28 mouse cellular contexts compared by ENCODE assay signal in the genomic region with DNA sequence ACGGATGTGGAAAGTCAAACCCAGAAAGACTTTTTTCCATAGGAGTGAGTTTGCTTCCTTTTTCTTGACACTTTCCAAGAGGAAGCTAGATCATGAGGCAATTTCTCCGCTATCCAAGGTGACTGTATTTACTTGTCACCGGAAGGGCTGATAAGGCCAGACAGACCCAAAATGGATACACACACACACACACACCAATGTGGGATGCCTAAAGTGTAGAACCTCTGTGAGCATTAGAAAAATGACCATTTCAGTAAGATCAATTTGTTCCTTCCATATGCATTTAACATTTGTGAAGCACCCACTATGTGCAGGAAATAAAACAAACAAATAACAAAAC. TPM values are rescaled to one million over a fixed set of nuclear protein-coding genes. Genes with fewer than 3 reads are reported as not detected.
DNase-seq lines count a peak whose midpoint lies in the region; ATAC-seq and TF ChIP-seq lines count a peak whose summit lies in the region.
"Had no signal": no experiment of that assay in that cellular context is flagged by ENCODE, and none has a peak within 500 bp of the region (broad histone marks: within the 10 kb centered on the region; RNA-seq: fewer than 3 reads in every experiment).

No protein-coding gene starts in this region.

- peak overlapping the region; percentile 73 to 93 for H3K4me3 ChIP-seq in heart, embryonic 14.5 days (ENCODE audit: control insufficient read depth in 1 of 2, insufficient read depth in 1 of 2, low read depth in 1 of 2, low read length in 2 of 2)
- H3K4me3 ChIP-seq in lung, embryonic 14.5 days (ENCODE audit: low read depth, low read length), result peak overlapping the region; percentile 11; the same call in 1 of the 2 replicates
- peak overlapping the region; percentile 28 for H3K4me3 ChIP-seq in intestine, embryonic 15.5 days (replicated peaks)
- peak overlapping the region; percentile 32 for H3K4me3 ChIP-seq in stomach, postnatal 0 days (ENCODE audit: low read depth, low read length)
- H3K4me3 ChIP-seq: layer of hippocampus, adult 2 months; midbrain, embryonic 13.5 days; neural tube, embryonic 13.5 days had no signal

- H3K4me2 ChIP-seq in heart, embryonic 14.5 days (ENCODE audit: low read length), result peak overlapping the region; percentile 80
- peak overlapping the region; percentile 43; the same call in 1 of the 2 replicates for H3K4me2 ChIP-seq in lung, embryonic 14.5 days
- H3K4me2 ChIP-seq in intestine, embryonic 15.5 days (replicated peaks), result peak overlapping the region; percentile 46
- peak overlapping the region; percentile 34 for H3K4me2 ChIP-seq in stomach, postnatal 0 days (replicated peaks; ENCODE audit: low read depth)
- H3K4me2 ChIP-seq: hindbrain, embryonic 14.5 days; limb, embryonic 15.5 days; midbrain, embryonic 13.5 days; neural tube, embryonic 13.5 days had no signal

- H3K9me3 ChIP-seq in heart, embryonic 14.5 days (ENCODE audit: control insufficient read depth, low read length), result no peaks in the 10 kb centered on the region
- H3K9me3 ChIP-seq in lung, embryonic 14.5 days (ENCODE audit: low read depth, low read length), result no peaks in the 10 kb centered on the region
- no peaks in the 10 kb centered on the region for H3K9me3 ChIP-seq in intestine, embryonic 15.5 days
- H3K9me3 ChIP-seq in stomach, postnatal 0 days (ENCODE audit: control insufficient read depth, low read length), result no peaks in the 10 kb centered on the region
- H3K9me3 ChIP-seq: limb, embryonic 15.5 days; midbrain, embryonic 13.5 days; neural tube, embryonic 13.5 days had no signal

- H3K9ac ChIP-seq in heart, embryonic 14.5 days (ENCODE audit: low read length), result peak overlapping the region; percentile 98
- H3K9ac ChIP-seq in lung, embryonic 14.5 days, result 0 out of 2 replicates have a peak overlapping the region, but pooled peaks have one; percentile 42
- H3K9ac ChIP-seq in intestine, embryonic 15.5 days, result 0 out of 2 replicates have a peak overlapping the region, but pooled peaks have one; percentile 28
- no peak overlapping the region for H3K9ac ChIP-seq in stomach, postnatal 0 days (ENCODE audit: low read length)
- H3K9ac ChIP-seq: hindbrain, embryonic 14.5 days; limb, embryonic 15.5 days; midbrain, embryonic 13.5 days; neural tube, embryonic 13.5 days had no signal

- TF ChIP-seq EP300 in stomach, postnatal 0 days (optimal IDR thresholded peaks at IDR 0.05), result no peak

- no peak for DNase-seq in heart, adult 11 months
- DNase-seq in lung, embryonic 14.5 days, result no peak
- DNase-seq in lung, postnatal 4 days, result no peak
- DNase-seq in stomach, postnatal 0 days (ENCODE audit: low spot score), result no peak
- no peak for DNase-seq in left cerebral cortex, postnatal 36 days (ENCODE audit: low spot score in 2 of 2)
- DNase-seq in urinary bladder, postnatal 4 days (ENCODE audit: low spot score in 2 of 2), result no peak
- DNase-seq: adrenal gland, postnatal 25 days; cerebellum, adult 18-20 months; cerebellum, postnatal 25 days; embryo, embryonic 11 days; kidney, adult 11 months; kidney, postnatal 10 days; layer of hippocampus, postnatal 36 days; thymus, adult 18-20 months; thymus, postnatal 4 days had no signal

- peak overlapping the region; percentile 99 to 100 for H3K27ac ChIP-seq in heart, embryonic 14.5 days (replicated peaks in 1 of 2; ENCODE audit: control insufficient read depth in 1 of 2, insufficient read depth in 1 of 2, low read depth in 2 of 2, low read length in 2 of 2)
- 0 out of 2 replicates have a peak overlapping the region, but pooled peaks have one; percentile 65 for H3K27ac ChIP-seq in lung, embryonic 14.5 days (ENCODE audit: low read depth)
- H3K27ac ChIP-seq in intestine, embryonic 15.5 days, result no peak overlapping the region
- no peak overlapping the region for H3K27ac ChIP-seq in stomach, postnatal 0 days (replicated peaks)
- H3K27ac ChIP-seq: hindbrain, embryonic 14.5 days; layer of hippocampus, adult 2 months; limb, embryonic 15.5 days; midbrain, embryonic 13.5 days; neural tube, embryonic 13.5 days had no signal

- no peaks in the 10 kb centered on the region for H3K27me3 ChIP-seq in heart, embryonic 14.5 days (ENCODE audit: control insufficient read depth, insufficient read depth, low read length)
- no peaks in the 10 kb centered on the region for H3K27me3 ChIP-seq in lung, embryonic 14.5 days (ENCODE audit: insufficient read depth, low read length)
- H3K27me3 ChIP-seq in intestine, embryonic 15.5 days (replicated peaks), result no peaks in the 10 kb centered on the region
- H3K27me3 ChIP-seq in stomach, postnatal 0 days (ENCODE audit: control insufficient read depth, insufficient read depth, low read length), result no peaks in the 10 kb centered on the region
- H3K27me3 ChIP-seq: limb, embryonic 15.5 days; midbrain, embryonic 13.5 days; neural tube, embryonic 13.5 days had no signal

- H3K4me1 ChIP-seq in heart, embryonic 14.5 days (ENCODE audit: control insufficient read depth in 2 of 2, insufficient read depth in 2 of 2, low read length in 2 of 2), result peaks cover 21 to 40% of the 10 kb centered on the region in 2 experiments
- H3K4me1 ChIP-seq in lung, embryonic 14.5 days (ENCODE audit: insufficient read depth), result peaks cover 5% of the 10 kb centered on the region; the same call in 1 of the 2 replicates
- H3K4me1 ChIP-seq in intestine, embryonic 15.5 days (replicated peaks), result peaks cover 10% of the 10 kb centered on the region; the same call in 1 of the 2 replicates
- peaks cover 5% of the 10 kb centered on the region; the same call in 1 of the 2 replicates for H3K4me1 ChIP-seq in stomach, postnatal 0 days (replicated peaks; ENCODE audit: control insufficient read depth, insufficient read depth)

- 4% methylated on average over 3 of the region's 3 CpGs for WGBS in heart, embryonic 14.5 days
- WGBS in lung, embryonic 14.5 days, result 34% methylated on average over 3 of the region's 3 CpGs
- WGBS in intestine, embryonic 15.5 days, result 47% methylated on average over 3 of the region's 3 CpGs
- 48% methylated on average over 3 of the region's 3 CpGs for WGBS in stomach, postnatal 0 days

- TF ChIP-seq CTCF in lung, embryonic 14.5 days (IDR thresholded peaks at IDR 0.05; ENCODE audit: low read depth), result no peak
- TF ChIP-seq CTCF in stomach, postnatal 0 days (IDR thresholded peaks at IDR 0.05; ENCODE audit: low read depth), result no peak

- ATAC-seq in heart, embryonic 14.5 days (ENCODE audit: insufficient number of reproducible peaks, insufficient read depth, low FRiP score, low read depth), result no peak
- ATAC-seq in lung, embryonic 14.5 days (ENCODE audit: insufficient read depth), result no peak
- ATAC-seq in intestine, embryonic 15.5 days, result no peak
- no peak for ATAC-seq in stomach, postnatal 0 days (ENCODE audit: low FRiP score, low TSS enrichment)
- ATAC-seq: forebrain, embryonic 16.5 days; lung, postnatal 0 days; midbrain, embryonic 13.5 days had no signal

- peaks cover 15% of the 10 kb centered on the region for H3K36me3 ChIP-seq in heart, embryonic 14.5 days (ENCODE audit: control insufficient read depth, insufficient read depth, low read length)
- no peaks in the 10 kb centered on the region for H3K36me3 ChIP-seq in lung, embryonic 14.5 days (ENCODE audit: insufficient read depth)
- H3K36me3 ChIP-seq in intestine, embryonic 15.5 days, result no peaks in the 10 kb centered on the region
- no peaks in the 10 kb centered on the region for H3K36me3 ChIP-seq in stomach, postnatal 0 days (ENCODE audit: control insufficient read depth, insufficient read depth, low read length)
- H3K36me3 ChIP-seq: limb, embryonic 15.5 days; midbrain, embryonic 13.5 days had no signal

- intact Hi-C loops in left cerebral cortex, postnatal 36 days (cut with DNase I), result no loop called here

RNA-seq across cellular contexts. Expression of a gene that starts 1.2 kb away (rescaled TPM):
- 364 and 390 TPM in 2 replicates for polyA plus RNA-seq in heart, embryonic 14.5 days (2014; fragmentation: Nextera tagmentation; extraction: Ambion mirVana)
- 1.0 and 5.2 TPM in 2 replicates for polyA plus RNA-seq in lung, embryonic 14.5 days (2014; fragmentation: Nextera tagmentation; extraction: Ambion mirVana)
- polyA plus RNA-seq in intestine, embryonic 15.5 days (2015; fragmentation: Nextera tagmentation; extraction: Ambion mirVana), result 14.8 and 15.4 TPM in 2 replicates
- polyA plus RNA-seq in stomach, postnatal 0 days (2015; fragmentation: Nextera tagmentation; extraction: Ambion mirVana), result 10.4 and 11.5 TPM in 2 replicates
- total RNA-seq in left cerebral cortex, postnatal 36 days (2021), result under 1 TPM; 0.47 to 0.77 TPM

RNA-seq across cellular contexts. Expression of a gene that starts 16.4 kb away (rescaled TPM):
- polyA plus RNA-seq in heart, embryonic 14.5 days (2014; fragmentation: Nextera tagmentation; extraction: Ambion mirVana), result 4.4 and 4.9 TPM in 2 replicates
- polyA plus RNA-seq in lung, embryonic 14.5 days (2014; fragmentation: Nextera tagmentation; extraction: Ambion mirVana), result not detected in 2 replicates
- 0.53 TPM in 1 of 2 replicates, not detected in the other for polyA plus RNA-seq in intestine, embryonic 15.5 days (2015; fragmentation: Nextera tagmentation; extraction: Ambion mirVana)
- polyA plus RNA-seq in stomach, postnatal 0 days (2015; fragmentation: Nextera tagmentation; extraction: Ambion mirVana), result not detected in 2 replicates
- not detected for total RNA-seq in left cerebral cortex, postnatal 36 days (2021)
- total RNA-seq: adrenal gland, postnatal 25 days; gastrocnemius, postnatal 4 days; layer of hippocampus, adult 2 months; layer of hippocampus, postnatal 36 days; megakaryocyte, adult 5-6 weeks had no signal
- polyA plus RNA-seq: embryonic facial prominence, embryonic 14.5 days; forebrain, embryonic 16.5 days; hindbrain, embryonic 14.5 days; lung, postnatal 0 days; midbrain, embryonic 13.5 days; neural tube, embryonic 13.5 days; small intestine, adult 2 months had no signal

RNA-seq across cellular contexts. Expression of a gene that starts 16.4 kb away (rescaled TPM):
- polyA plus RNA-seq in heart, embryonic 14.5 days (2014; fragmentation: Nextera tagmentation; extraction: Ambion mirVana), result 337 TPM in 2 replicates
- polyA plus RNA-seq in lung, embryonic 14.5 days (2014; fragmentation: Nextera tagmentation; extraction: Ambion mirVana), result 126 and 149 TPM in 2 replicates
- 233 TPM in 2 replicates for polyA plus RNA-seq in intestine, embryonic 15.5 days (2015; fragmentation: Nextera tagmentation; extraction: Ambion mirVana)
- 301 and 327 TPM in 2 replicates for polyA plus RNA-seq in stomach, postnatal 0 days (2015; fragmentation: Nextera tagmentation; extraction: Ambion mirVana)
- total RNA-seq in left cerebral cortex, postnatal 36 days (2021), result 100 to 1,000 TPM; 124 TPM

RNA-seq across cellular contexts. Expression of a gene that starts 21.3 kb away (rescaled TPM):
- 0.15 TPM in 1 of 2 replicates, not detected in the other for polyA plus RNA-seq in heart, embryonic 14.5 days (2014; fragmentation: Nextera tagmentation; extraction: Ambion mirVana)
- polyA plus RNA-seq in lung, embryonic 14.5 days (2014; fragmentation: Nextera tagmentation; extraction: Ambion mirVana), result 0.12 and 0.14 TPM in 2 replicates
- polyA plus RNA-seq in intestine, embryonic 15.5 days (2015; fragmentation: Nextera tagmentation; extraction: Ambion mirVana), result 0.08 and 0.18 TPM in 2 replicates
- polyA plus RNA-seq in stomach, postnatal 0 days (2015; fragmentation: Nextera tagmentation; extraction: Ambion mirVana), result 0.27 and 0.44 TPM in 2 replicates
- 1 to 10 TPM; 1.2 to 1.5 TPM for total RNA-seq in left cerebral cortex, postnatal 36 days (2021)
- total RNA-seq: megakaryocyte, adult 5-6 weeks had no signal
- polyA plus RNA-seq: limb, embryonic 15.5 days had no signal

Comparison
In these comparisons a context has a peak if more than half of its experiments do, and no peak if none do; other contexts are left out.
1. H3K27ac ChIP-seq: peak in heart, embryonic 14.5 days (2 of 2) and lung, embryonic 14.5 days (single experiment); none in intestine, embryonic 15.5 days (single experiment) and stomach, postnatal 0 days (single experiment).
2. H3K4me3 ChIP-seq: peak in every context shown above with its lines; median percentile 83 in heart, embryonic 14.5 days; 32 in stomach, postnatal 0 days; 28 in intestine, embryonic 15.5 days; 11 in lung, embryonic 14.5 days.
3. RNA of a gene that starts 1.2 kb away (polyA plus RNA-seq): 364 to 390 TPM in heart, embryonic 14.5 days; 14.8 to 15.4 TPM in intestine, embryonic 15.5 days, 10.4 to 11.5 TPM in stomach, postnatal 0 days and 1.0 to 5.2 TPM in lung, embryonic 14.5 days; every median in the first group is over 10 times any median in the second.
4. Peak in every context shown above with its lines, with median percentiles within 50 percentile points of each other: H3K4me2 ChIP-seq.